Mouse (Mus musculus) retina, postnatal 7 days (tissue): ENCODE results near the gene Snx18.

Source experiments
- DNase-seq: peaks from one replicate; pipeline ENCODE4 v3.0.0-alpha.2; 2012; ENCODE audit warnings: low read depth, low spot score

The Snx18 gene

DNA sequence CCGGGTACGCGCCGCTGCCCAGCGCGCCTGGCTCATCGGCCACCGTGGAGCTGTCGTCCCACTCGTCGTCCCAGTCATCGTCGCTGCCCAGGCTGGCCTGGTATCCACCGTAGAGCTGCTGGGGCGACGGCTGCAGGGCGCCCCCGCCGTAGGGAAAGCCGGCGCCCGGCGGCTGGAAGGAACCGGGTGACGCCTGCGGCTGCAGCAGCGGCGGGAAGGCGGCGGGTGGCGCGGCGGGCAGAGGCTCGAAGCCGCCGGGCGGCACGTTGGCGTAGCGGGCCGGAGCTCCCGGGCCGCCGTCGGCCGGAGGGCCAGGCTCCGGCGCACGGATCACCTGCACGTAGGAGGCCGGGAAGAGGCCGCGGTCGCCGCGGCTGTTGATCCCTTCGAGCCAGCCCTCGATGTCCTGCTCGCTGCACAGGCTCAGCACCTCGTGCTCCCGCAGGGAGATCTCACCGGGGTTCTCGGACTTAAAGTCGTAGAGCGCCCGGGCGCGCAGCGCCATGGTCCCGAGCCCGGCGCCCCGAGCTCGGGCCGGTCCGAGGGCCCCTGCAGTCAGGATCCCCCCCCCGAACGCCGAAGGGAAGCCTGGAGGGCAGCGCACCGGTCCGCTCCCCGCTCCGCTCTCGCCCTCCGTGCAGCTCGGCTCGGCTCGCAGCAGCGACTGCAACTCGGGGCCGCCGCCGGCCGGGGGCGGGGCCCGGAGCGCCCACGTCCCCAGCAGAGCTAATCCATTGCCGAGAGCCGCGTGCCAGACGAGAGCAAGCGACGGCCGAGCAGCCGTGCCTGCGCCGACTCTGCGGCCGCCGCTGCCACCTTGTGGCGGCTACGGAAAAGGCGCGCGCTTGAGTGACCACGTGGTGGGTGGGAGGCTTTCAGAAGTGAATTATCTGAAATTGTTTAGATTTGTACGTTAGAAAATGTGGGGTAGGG, at the start of gene Snx18:
Snx18 (minus strand) TSS at position 674 of the 933 bp plus-strand sequence.
- peak; percentile 85 for DNase-seq

DNA sequence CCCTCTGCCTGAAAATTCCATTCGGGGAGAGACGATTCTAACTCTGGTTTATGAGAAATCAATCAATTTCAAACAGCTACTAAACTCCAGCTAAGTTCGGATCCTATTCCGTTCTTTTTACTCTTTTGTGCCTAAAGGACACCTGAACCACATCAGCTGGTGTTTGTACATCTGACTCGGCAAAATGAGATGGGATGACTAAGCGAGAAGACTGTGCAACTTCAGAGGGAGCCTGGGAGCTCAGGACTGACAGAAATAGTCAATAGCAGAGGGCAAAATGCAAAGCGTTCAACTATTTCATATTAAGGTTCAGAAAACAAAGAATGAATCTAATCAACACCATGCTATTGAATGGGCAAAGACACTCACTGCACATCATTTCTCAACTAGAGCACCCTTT, 45.5 kb upstream of the Snx18 start:
- no peak for DNase-seq

DNA sequence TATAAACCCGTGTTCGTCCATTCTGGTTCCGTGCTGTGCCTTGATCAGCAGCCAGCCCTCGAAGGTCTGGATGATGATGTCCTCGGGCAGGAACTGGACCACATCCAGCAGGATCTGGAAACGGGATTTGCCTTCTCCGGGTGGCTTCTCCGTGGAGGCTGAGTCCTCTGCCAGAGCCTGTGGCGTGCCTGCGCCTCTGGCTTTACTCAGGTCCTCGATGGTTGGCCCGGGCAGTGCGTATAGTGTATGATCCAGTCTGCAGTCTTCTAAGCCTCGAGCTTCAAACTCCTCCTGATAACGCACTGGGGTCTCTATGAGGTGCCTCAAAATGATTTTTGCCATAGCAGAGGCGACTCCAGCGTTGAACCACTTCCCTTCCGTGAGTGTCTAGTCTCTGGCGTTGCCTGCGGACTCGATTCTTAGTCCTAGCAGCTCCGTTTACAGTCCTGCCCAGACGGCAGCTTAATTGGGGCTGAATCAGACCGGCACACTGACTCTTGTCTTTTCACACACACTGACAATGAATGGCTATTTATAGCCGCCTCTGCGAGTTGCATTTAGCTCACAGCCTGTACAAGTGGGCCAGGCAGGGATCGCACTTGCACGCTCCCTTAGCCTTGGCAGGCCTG, 44.9 kb upstream of the Snx18 start, which contains the start of gene Hspb3:
Hspb3 (minus strand) TSS at position 526 of the 629 bp plus-strand sequence.
- DNase-seq: no peak

DNA sequence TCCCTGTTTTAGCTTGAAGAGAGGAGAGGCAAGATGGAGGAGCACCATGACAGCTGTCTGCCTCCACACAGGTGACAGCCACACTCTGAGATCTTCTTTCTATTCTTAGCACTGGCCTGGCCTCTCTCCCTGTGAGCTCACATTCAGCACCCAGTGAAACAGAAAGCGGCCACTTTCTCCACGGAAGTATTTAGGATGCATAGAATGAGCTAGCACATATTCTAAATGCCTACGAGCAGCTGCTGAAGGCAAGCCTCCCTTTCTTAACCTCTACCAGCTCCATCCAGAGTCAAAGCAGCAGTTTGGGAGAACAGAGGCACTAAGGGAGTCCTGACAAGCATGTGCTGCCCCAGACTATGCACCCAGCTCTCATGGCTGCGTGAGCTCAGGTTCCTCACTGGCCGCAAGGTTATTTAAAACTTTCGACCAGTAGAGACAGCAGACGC, 43.5 kb upstream of the Snx18 start:
- no peak for DNase-seq

DNA sequence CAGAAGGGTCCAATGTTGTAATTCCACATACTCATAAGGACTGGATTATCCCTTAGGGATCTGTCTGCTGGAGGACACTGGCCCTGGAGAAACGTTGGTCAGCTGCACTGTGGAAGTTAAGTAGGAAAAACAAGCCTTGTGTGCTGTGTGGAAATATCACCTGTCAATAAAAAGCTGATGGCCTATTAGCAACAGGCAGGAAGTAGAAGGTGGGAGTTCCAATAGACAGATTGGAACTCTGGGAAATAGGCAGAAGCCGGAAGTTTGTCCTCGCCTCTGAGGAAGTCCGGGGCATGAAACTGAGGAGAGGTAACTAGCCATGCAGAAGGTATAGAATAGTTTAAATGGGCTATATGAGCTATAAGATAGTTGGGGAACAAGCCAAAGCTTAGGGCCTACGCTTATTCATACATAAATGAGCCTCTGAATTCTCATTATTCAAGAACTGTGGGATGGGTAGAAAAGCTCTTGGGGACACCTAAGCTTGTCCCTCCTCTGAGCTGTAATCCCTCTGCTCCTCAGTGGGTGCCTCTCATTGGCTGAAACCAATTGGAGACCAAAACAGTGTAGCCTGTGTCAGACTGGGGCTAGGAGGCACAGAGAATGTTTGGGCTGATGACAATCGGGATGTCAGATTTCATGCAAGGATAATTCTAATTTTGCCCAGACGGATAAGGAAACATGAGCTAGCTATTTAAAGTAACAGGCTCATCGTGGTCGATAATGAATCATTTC, 42.4 kb upstream of the Snx18 start:
- no peak for DNase-seq

DNA sequence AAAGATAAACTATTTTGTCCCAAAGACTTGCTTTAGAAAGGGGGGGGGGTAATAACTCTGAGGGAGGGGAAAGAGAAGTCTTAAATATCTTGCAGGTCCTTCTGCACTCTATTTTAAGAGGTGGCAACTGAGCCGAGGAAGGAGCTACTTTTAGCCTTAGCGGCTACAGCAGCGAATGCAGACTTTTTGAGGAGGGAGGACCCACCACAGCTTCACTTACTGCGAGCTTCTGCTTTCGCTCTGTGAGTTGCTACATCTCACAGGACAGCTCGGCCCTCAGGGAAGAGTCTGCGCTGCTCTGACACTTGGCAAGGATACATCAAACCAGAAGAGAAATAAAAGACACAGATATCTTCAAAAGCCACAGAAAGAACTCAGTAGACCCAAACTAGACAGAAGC, 38.8 kb upstream of the Snx18 start:
- DNase-seq: no peak

DNA sequence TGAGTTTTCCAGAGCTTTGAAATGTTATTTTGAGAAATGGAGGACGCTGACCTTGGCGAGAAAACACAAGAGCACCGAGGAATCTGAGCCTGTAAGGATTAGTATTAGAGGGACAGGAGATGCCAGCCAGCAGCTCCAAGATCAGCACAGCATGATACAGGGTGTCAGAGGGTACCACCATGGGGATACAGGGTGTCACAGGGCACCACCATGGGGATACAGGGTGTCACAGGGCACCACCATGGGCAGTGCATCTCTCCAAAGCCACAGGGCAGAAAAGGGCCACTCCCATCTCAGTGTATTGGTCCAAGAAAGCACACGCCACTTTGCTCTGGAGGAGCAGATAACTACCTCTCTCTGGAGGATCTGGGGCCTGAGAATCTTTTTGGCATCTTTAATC, 38.3 kb upstream of the Snx18 start:
- DNase-seq: no peak

DNA sequence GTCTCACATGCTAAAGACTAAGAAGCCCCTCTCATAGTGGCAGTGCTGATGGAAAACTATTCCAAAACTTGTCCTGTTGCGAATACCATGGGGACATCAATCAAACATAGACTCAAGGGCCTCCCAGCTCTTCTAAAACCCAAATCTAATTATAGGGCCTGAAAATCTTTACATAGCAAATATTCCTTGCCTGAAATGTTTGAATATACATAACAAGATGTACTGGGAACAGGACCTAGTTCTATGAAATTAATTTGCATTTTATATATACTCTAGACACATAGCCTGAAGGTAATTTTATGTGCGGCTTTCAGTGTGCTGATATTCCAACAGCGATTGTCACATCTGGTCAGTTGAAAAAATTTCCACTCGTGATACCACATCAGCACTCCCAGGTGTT, 37.1 kb upstream of the Snx18 start:
- DNase-seq: no peak

DNA sequence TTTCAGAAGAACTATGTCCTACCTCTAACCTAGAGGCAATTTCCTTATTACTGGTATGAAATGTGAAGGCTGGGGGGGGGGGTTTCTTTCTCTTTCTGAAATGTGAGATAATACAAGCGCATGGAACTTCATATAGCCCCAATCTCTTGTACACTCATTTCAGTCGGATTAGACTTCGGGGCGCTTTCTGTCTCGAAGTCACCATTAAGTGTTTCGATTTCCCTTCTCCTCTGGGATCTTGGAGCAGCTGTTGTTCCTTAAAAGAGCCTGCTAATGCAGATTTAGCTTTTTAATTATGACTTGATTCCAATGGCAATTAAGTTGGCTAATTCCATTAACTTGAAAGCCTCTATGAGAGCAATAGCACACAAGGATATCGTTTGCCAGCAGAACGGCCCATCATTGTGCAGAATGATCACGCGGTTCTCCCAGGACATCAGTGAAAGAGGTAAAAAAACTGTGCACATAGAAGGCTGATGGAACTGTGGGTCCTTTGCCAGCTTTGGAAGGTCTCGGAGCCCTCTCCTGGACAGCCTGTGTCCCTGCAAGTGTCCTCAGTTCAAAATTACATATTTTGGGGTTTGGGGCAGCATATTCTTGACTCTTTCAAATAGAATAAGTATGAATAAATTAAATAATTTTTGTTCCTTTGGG, 22.7 kb upstream of the Snx18 start:
- DNase-seq: no peak

DNA sequence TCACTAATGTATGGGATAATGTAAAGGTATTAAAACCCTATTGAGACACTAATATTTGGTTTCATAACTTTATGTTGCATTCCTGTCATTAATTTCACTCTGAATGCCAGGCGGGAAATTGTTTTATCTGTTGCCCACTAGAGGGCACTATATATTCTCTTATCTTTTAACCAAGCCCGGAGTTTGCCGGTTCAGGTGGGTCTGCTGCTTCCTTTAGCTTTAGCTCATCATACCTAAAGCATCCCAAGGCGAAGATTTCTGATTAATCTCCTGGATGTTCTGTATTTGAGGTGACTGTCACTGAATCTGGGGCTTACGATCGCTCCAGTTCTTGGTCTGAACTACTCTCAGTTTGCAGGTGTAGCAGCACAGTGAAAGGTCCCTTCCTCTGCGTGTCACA, 20.6 kb upstream of the Snx18 start:
- DNase-seq: no peak

DNA sequence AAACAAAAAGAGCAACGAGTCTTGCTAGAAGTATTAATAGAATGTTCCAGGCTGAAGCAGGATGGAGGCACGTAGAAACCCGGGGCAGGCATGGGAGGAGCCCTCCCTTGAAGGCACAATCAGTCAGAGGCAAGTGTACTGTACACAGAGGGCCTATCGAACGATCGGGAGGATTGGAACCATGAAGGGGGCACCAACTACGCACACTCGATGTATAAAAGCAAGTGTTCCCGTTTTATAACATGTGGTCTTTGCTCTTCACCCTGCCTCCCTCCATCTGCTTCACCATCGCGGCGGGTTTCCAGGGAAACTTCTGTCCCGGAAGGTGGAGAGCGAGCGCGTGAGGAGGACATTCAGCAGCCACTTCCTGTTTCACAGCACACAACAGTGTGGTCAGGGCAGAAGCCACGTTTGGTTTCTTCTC, 17.4 kb upstream of the Snx18 start:
- DNase-seq: no peak

DNA sequence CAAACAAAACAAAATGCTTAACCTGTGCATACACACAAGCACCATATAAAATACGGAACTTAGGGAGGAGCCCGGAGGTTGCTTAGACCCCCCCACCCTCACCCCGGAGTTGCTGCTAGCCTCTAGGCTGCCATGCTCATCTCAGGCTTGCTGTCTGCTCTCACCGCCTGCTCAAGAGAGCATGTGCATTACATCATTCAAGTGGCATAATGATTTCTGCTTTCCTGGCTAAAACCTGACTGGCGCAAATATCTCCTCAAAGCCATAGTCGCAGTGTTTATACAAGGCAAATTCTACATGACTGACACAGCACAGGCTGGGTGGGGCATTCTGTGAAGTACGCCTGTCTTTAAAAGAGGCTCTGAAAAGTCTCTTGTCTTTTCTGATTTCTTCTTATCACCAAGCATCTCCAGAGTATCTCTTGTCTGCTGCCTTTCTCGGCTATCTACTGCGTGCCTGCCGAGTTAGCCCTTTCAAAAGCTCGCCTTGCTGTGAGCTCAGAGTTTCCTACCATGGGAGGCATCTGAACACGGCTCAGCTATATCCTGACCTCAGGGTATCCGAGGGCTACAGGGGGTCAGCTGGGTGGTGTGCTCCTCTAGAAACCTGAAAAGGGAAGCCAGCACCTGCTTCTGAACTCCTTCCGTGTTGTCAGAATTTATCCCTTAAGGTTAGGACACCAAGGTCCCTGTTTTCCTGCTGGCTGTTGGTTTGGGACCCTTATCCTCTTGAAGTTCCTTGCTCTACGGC, 16.5 kb upstream of the Snx18 start:
- DNase-seq: no peak

DNA sequence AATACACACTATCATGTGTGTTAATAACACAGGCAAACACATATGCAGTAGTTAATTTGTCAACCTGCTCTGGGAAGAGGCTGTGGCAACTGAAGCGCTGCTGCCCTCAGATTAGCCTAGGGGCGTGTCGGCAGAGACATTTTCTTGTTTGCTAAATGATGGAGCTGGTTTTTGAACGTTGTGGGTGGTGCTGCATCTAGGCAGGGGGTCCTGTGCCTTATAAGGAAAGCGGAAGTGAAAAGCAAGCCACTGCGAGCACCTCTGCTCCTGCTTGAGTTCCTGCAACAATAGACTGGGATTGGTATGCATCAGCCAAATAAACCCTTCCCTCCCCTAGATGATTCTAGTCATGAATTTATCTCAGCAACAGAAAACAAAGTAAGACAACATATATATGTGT, 14.1 kb upstream of the Snx18 start:
- DNase-seq: no peak

DNA sequence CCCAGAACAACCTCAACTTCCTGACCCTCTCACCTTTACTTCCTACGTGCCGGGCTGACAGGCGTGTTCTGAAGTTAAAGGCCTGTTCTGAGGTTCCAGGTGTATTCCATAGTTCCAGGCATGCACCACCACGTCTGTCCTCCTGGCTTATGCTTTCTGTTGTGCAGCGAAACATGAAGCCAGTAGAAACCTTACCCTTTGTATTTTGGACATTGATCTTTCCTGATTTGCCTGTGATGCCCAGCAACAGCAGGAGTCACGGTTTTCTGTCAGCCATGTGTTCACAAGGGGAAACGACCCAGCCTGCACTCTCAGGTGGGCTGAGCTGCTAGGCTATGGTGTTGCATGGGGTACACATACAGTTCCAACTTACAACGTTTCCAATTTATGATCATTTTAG, 9.2 kb upstream of the Snx18 start:
- no peak for DNase-seq

DNA sequence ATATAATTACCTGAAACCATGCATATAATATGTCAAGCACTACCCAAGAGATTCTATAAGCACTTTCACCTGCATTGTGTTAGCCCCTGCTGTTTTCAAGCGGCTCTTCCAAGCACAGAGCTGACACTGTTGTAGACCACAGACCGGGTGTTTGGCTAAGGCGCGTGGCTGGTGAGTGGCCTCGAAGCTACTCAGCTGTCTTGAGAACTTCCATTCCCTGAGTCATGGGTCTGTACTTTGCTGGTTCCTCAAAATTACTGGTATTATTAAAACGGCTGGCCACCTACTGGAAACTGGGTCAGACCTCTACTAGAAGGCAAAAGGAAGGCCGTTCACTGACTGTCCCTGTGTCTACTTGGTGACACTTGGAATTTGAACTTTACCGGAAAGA, 4.5 kb upstream of the Snx18 start:
- DNase-seq: no peak

DNA sequence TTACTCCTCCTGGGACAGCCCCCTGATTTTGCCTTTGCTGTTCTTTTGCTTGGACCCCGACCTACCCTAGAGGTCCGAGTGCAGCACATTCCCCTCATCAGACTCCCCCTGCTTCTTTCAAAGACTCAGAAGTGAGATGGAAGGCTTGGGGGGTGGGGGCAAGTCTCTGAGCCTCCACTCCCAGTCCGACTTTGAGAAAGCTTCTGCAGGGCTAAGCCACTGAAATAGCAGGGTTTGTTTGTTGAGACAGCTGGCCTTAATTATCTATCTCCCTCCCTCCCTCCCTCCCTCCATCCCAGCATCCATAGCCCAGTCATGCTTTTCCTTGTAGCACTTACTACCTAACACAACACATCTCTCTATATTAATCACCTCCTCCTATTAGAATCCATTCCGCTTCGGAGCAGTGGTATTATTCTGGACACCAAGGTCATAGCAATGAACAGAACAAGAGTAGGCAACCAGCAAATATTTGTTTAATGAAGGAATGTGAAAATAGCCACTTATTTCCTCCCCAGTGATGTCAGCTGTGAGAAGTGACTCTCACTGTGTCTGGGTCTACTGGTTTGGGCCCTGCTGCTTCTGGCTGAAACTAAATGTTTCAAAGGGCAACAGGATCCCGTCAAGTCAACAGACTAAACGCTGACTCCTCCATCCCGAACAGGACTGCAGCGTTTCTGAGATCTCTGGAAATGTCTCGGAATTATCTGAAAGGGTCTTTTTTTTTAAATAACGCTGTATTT, 3.9 kb upstream of the Snx18 start:
- no peak for DNase-seq

DNA sequence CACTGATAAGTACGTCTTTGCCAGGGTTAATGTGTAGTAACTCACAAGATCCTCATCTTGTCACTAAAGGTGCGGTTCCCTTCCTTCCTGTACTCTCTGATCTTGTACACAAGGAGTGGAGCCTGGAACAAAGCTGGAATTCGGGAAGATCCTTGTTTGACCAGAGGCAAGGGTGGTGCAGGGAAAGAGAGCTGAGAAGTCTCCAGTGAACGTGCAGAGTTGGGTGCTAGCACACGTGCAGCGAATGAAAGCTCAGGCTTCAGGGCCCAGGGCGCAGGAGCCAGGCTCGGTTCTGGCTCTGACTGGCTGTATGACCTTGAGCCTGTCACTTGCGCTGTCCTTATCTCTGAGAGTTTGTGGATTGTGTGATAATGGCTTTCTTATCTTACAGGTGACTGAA, 639 bp upstream of the Snx18 start:
- no peak for DNase-seq

DNA sequence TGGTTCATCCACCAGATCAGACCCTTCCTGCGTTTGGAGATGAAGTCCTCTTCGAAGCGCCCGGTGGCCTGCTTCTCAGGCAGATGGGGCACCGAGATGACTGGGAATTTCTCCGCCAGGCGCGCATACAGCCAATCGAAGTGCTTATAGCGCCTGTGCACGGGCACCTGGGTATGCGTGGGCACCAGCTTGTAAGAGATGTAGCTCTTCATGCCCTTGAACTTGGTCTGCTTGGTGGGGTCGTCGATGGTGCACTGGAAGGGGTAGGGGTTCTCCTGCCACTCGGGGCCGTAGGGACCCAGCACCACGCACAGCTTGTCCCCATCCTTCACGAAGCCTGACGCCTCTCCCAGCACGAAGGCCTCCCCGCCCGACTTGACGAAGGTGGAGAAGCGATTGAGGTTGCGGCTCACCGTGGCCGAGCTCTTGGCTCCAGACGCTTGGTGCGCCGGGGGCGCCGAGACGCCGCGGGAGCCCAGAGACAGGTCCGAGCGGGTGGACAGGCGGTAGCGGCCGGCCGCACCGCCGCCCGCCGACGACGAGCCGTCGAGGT, 950 bp downstream of the Snx18 start:
- DNase-seq: no peak

DNA sequence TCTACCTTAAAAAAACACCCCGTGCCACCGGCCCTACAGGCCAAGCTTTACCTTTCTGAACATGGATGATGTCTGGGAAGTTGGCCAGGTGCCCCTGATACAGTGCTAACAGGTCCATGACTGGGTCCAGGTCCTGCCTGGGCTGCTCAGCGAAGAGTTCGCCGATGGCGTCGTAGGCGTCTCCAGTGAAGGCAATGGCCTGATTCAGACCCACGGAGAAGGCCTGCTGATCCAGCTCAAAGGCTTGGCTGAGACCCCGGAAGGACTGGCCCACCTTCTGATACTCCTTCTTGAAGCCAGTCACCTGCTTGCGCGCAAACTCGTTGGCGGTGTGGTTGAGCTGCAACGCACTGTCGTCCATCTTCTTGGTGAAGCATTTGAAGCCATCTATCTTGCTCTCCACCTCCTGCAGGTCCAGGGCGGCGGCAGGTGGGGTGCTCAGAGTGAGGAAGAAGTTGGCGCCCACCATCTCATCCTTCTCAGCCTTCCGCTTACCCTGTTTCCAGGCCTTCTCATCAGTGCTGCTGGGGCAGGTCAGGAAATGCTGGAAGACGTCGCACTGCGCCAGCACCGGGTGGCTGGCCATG, 1.5 kb downstream of the Snx18 start:
- no peak for DNase-seq
